Mouse (Mus musculus) 3T3-L1 (cell line): Measurements from ENCODE around the gene Nmnat3.
A peak's percentile ranks its signal among the peaks of the same experiment; 100 is the strongest.

Experiments used
- DNase-seq: peaks from one replicate; pipeline ENCODE4 v3.0.0-alpha.2; 2015; ENCODE audit warnings: low read depth, low spot score

Gene Nmnat3

GRCm38 (mm10) chr9:98354919-98355318 lies 67.7 kb downstream of the Nmnat3 start:
- no peak for DNase-seq

DNA sequence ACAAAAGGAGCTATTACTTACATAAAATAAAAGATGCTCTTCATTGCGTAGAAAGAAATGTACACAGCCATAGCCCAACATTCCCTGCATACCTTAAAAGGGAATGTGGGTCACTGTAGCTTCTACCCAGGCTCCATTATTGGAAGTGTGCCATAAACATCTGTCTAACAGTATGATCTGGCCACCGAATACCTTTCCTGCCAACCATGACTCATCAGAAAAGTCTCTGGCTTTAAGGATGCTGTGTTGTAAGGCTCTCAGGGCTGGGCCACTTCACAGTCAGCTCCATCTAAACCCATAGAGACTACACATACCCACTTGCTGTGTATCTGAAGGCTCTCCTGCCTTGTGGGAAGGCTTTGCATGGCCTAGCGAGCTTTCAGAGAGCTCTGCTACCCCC lies 73.8 kb downstream of the Nmnat3 start:
- peak; percentile 94 for DNase-seq

DNA sequence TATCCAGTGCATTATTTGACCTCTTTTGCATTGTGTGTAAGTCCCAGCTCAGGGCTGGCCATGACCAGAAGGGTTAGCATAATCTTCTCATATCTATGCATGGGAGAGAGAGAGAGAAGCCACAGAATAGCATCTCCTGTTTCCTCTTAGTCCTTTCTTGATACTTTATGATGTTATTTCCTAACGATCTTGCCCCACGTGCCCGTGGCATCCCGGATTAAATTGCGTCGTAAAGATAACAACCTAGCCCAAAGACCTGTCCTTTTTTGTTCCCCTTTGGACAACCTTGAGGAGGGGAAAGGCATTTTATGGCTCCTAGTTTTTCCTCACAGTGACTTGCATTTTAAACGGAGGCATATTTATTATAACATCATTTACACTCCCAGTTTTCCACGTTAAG lies 78.8 kb downstream of the Nmnat3 start:
- DNase-seq = no peak

- no peak for DNase-seq
Observed at GRCm38 (mm10) chr9:98367333-98367962, 80.2 kb downstream of the Nmnat3 start.

- no peak for DNase-seq
Observed at GRCm38 (mm10) chr9:98369707-98370106, 82.5 kb downstream of the Nmnat3 start.

DNA sequence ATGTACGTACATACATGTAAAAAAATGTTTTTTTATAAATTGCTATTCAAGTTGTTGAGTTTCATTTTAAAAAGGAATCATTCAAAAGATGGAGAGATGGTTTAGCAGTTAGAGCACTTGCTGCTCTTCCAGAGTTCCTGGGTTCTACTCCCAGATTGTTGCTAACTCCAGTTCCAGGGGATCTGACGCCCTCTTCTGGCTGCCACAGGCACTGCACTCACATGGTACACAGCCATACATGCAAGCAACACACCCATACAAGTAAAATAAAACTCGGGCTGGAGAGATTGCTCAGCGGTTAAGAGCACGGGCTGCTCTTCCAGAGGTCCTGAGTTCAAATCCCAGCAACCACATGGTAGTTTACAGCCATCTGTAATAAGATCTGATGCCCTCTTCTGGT lies 86.1 kb downstream of the Nmnat3 start:
- DNase-seq = no peak

- DNase-seq = no peak
Observed at GRCm38 (mm10) chr9:98374897-98375296, 87.7 kb downstream of the Nmnat3 start.

GRCm38 (mm10) chr9:98375329-98376170 lies 88.3 kb downstream of the Nmnat3 start:
- DNase-seq = no peak

DNA sequence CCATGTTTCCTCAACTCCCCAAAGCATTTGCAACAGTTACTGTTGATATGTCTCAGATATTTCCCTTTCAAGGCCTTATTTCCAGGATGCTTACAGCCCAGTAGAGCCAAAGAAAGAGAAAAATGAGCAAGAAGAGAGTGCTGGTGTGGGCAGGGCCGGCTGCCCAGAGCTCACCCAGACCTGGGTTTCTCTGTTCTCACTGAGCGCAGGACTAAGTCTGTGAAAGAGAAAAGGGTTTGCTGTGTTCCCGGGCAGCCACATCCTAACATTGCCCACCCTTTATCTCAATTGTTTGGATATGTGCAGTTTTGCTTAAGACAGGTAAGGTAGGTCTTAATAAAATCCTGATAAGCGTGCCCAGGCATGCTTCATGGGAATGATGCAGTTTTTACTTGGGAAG lies 92.5 kb downstream of the Nmnat3 start:
- no peak for DNase-seq

DNA sequence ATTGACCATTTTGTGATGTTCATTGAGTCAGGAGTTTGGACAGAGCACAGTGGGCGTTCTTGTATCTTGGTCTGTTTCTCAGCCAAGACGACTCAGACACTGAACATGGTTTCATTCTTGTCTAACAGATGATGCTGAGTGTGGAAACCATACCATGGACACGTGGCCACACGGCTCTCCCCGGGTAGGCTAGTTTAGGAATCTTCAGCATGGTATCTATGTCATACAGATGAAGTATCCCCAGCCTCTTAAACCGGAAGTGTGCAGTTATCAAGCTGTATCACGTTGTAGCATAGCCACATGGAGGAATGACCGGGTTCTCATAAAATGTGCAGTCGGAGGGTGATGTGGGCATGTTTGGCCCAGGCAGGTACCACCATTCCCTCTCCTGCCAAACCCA lies 93.4 kb downstream of the Nmnat3 start:
- DNase-seq = no peak

DNA sequence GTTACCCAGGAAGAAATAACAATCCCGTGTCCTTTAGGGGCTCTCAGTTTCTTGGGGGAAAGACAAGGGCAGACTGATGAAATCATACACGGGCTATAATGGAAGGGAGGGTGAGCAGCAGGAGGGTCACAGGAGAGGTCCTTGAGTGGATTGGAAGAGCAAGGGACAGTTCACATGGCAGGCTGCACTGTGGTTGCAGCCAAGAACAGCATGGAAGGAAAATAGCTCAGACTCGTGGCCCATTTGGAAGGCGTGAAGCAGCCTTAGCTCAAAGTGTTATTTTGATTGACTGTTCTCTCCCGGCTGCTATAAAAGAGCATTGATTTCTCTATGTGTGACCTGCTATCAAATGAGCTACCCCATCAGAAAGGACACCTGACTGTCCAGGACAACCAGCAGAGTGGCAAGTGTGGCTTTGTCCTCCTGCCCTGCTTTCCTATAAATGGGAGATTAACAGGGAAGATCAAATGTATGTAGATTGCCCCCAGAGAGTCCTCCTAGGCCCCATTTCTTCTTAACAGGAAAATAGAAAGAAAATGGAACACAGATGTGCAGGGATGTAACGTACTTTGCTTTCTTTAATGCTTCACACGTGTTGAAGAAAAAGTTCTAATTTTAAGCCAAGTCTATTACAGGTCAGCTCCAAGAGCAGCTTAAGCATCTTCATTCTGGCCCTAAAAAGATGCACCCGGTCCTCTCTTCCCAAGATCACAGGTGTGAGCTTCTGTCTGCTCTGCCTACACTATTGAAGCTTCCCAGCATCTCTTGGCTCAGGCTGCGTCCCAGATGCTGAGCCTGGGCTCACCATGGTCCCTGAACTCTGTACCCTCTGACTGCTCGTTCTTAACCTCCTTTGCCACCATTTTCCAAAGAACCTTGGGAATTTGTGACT lies 100.8 kb downstream of the Nmnat3 start:
- DNase-seq = no peak

DNA sequence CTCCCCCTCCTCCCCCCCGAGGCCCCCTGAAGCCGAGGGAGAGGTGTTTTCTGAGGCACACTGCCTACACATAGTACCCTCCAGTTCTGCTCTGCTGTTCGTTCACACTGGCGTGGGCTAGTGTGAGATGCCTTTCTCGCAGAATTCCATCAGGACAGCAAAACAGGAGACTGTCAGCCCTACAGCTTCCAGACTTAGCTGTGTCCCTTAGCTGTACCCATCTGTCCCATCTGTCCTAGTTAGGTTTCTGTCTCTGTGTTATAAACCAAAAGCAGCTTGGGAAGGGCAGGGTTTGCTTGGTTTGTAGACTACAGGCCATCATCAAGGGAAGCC lies 101.4 kb downstream of the Nmnat3 start:
- DNase-seq = no peak

GRCm38 (mm10) chr9:98393496-98393895 lies 106.3 kb downstream of the Nmnat3 start:
- no peak for DNase-seq

DNA sequence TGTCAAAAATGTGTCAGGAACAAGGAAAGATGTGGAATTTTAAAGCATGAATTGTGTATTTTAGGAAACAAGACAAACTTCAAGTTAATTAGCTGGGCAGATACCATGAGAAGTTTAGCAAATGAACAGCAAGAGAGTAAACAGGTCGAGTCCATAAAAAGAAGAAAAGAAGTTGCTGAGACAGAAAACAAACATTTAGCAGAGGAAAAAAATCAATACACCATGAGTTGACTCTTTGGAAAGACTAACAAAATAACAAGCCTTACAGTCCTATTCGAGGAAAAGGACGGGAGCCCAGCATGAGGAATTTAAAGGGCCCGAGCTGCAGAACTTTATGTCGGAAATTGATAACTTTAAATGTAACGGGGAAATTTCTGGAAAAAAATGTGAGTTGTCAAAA lies 110.0 kb downstream of the Nmnat3 start:
- DNase-seq = no peak

- DNase-seq = no peak
Observed at GRCm38 (mm10) chr9:98397866-98398265, 110.6 kb downstream of the Nmnat3 start.

DNA sequence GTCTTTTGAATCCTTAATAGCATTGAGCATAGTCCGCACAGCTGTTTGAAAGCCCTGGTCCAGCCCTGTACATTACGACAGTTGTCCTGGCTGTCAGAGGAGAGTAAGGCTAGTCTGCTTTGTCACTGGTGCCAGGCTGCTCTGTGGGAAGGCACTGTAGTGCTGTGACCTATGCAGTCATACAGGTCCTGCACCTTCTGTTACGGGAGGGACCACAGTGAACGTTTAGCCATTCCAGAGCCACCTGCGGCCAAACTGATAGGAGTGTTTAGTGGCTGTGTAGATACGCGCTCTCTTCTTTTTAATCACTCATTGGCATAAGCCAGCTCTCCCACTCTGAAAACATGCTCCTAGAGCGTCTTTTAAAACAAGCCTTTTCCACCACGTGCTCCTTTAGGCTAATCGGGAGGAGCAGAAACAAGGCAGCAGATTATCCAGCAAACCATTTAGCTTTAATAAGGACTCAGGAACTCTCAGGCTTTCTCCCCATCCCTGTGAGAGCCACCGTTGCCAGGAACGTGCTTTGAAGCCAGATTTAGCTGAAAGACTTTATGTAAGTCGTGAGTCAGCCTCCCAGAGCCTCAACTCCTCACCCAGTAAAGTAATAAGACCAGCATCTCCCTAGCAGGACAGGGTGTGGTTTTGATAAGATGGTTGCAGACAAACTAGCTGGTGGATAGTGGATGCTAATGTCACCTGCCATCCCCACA lies 113.1 kb downstream of the Nmnat3 start:
- DNase-seq = peak; percentile 20

GRCm38 (mm10) chr9:98401611-98402010 lies 114.4 kb downstream of the Nmnat3 start:
- no peak for DNase-seq

DNA sequence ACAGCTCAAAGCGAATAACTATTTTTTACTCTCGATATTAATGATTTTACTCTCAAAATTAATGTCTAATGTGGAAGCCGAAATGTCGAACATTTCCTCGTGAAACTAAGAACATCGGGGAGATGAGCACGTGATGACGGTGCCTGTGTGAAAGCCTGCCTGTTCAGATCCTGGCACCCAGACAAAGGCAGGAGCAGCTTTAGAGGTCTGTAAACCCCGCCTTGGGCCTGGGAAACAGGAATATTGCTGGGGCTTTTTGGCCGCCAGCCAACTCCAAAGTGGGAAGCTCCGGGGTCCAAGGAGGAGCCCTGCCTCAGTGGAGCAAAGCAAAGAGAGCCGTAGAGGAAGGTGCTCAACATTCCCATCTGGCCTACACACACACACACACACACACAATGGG lies 120.5 kb downstream of the Nmnat3 start:
- DNase-seq = no peak

DNA sequence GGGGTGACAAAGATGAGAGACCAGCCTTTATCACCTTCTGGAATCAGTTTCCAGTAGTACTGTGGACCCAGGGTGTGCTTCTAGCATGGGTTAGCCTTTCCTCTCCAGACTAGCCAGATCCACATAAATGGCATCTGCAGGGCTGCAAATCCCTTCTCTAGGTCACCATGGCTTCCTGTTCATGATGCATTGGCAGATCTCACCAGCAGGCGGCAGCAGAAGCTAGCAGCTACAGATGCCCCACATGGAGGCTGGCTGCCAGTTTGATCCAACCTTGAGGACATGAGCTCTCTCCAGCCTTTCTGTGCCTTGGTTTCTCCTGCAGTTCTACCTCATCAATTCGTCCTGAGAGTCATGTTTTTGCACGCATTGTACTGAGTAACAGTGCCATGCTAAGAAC lies 121.9 kb downstream of the Nmnat3 start:
- DNase-seq = peak; percentile 76

DNA sequence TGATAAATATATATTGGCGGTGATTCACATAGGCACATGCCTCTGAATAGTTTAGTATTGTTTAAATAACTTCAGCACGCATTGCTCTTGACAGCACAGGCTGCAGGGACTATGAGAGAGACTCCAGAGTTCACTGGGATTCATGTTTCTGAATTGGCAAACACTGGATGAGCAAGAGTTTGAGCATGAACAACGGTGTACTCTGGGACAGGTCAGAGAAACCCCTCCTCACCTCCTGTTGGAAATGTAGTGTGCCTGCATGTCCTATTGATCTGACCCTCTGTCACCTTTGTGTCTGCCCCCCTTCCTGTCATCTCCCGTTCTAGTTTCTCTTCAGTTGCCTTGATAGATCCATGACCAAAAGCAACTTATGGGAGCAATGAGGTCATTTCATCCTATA lies 128.2 kb downstream of the Nmnat3 start:
- DNase-seq = no peak

DNA sequence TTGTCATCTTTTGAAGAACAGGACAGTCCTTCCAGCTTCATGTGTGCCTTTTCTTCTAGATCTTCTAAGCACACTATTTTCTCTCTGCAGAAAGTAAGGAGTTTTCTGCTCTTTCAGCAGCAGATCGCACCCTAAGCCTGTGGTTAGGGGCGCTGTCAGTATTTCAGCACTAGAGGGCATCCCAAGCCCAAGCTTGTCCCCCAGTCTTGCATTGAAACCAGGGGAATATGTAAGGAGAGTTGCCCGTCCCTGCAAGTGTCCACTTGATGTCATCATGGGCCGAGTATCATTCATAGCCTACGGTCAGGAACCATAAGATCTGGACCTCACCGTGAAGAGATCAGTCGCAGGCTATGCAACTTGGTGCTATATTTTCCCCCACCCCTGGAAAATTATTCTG lies 130.7 kb downstream of the Nmnat3 start:
- DNase-seq = peak; percentile 46

DNA sequence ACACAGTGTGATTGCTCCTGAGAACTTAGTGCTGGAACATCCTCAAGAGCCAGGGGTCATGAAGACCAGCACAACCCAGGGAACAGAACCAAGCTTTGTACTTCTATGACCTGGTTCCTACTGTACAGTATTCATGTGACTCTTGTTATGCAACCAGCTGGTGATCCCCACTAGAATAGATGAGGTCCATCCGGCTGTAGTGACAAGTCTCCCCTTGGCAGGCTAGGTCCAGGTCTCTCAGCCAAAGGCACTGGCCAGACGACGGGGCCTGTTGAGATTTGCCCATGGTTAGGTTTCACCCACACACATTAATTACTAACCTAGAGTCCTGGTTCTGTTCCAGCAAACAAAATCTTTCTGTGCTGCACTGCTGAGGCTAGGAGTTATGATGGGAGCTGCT lies 131.1 kb downstream of the Nmnat3 start:
- no peak for DNase-seq
